Mouse (Mus musculus): ENCODE measurements around the gene Ptprn2.

The Ptprn2 gene

GRCm38 (mm10) chr12:116778095-116779090 is 292.9 kb downstream of the Ptprn2 start:
- no peak for DNase-seq (ENCODE audit: low read depth, low spot score)

- DNase-seq (ENCODE audit: low read depth, low spot score), result no peak
Measured at GRCm38 (mm10) chr12:116780419-116780818, 294.9 kb downstream of the Ptprn2 start.

GRCm38 (mm10) chr12:116785731-116786130 is 300.2 kb downstream of the Ptprn2 start:
- DNase-seq (ENCODE audit: low read depth, low spot score), result no peak

GRCm38 (mm10) chr12:116788346-116788745 is 302.8 kb downstream of the Ptprn2 start:
- no peak for DNase-seq (ENCODE audit: low read depth, low spot score)

GRCm38 (mm10) chr12:116803331-116803730 is 317.8 kb downstream of the Ptprn2 start:
- DNase-seq (ENCODE audit: low read depth, low spot score), result no peak

- DNase-seq (ENCODE audit: low read depth, low spot score), result no peak
Measured at GRCm38 (mm10) chr12:116804712-116805111, 319.2 kb downstream of the Ptprn2 start.

GRCm38 (mm10) chr12:116805129-116805809 is 319.7 kb downstream of the Ptprn2 start:
- DNase-seq (ENCODE audit: low read depth, low spot score), result no peak

GRCm38 (mm10) chr12:116806089-116806488 is 320.6 kb downstream of the Ptprn2 start:
- DNase-seq (ENCODE audit: low read depth, low spot score), result no peak

- DNase-seq (ENCODE audit: low read depth, low spot score), result no peak
Measured at GRCm38 (mm10) chr12:116813012-116813411, 327.5 kb downstream of the Ptprn2 start.

GRCm38 (mm10) chr12:116819836-116820235 is 334.3 kb downstream of the Ptprn2 start:
- no peak for DNase-seq (ENCODE audit: low read depth, low spot score)

GRCm38 (mm10) chr12:116823341-116823740 is 337.8 kb downstream of the Ptprn2 start:
- no peak for DNase-seq (ENCODE audit: low read depth, low spot score)

GRCm38 (mm10) chr12:116827748-116828147 is 342.2 kb downstream of the Ptprn2 start:
- no peak for DNase-seq (ENCODE audit: low read depth, low spot score)

- no peak for DNase-seq (ENCODE audit: low read depth, low spot score)
Measured at GRCm38 (mm10) chr12:116838611-116839192, 353.2 kb downstream of the Ptprn2 start.

- no peak for DNase-seq (ENCODE audit: low read depth, low spot score)
Measured at GRCm38 (mm10) chr12:116842723-116843272, 357.3 kb downstream of the Ptprn2 start.

- no peak for DNase-seq (ENCODE audit: low read depth, low spot score)
Measured at GRCm38 (mm10) chr12:116846220-116846619, 360.7 kb downstream of the Ptprn2 start.

GRCm38 (mm10) chr12:116847021-116847420 is 361.5 kb downstream of the Ptprn2 start:
- DNase-seq (ENCODE audit: low read depth, low spot score), result no peak

GRCm38 (mm10) chr12:116856307-116856706 is 370.8 kb downstream of the Ptprn2 start:
- DNase-seq (ENCODE audit: low read depth, low spot score), result no peak

GRCm38 (mm10) chr12:116861360-116862017 is 376.0 kb downstream of the Ptprn2 start:
- no peak for DNase-seq (ENCODE audit: low read depth, low spot score)

GRCm38 (mm10) chr12:116863291-116863899 is 377.9 kb downstream of the Ptprn2 start:
- DNase-seq (ENCODE audit: low read depth, low spot score), result no peak

- DNase-seq (ENCODE audit: low read depth, low spot score), result no peak
Measured at GRCm38 (mm10) chr12:116873866-116874585, 388.5 kb downstream of the Ptprn2 start.
